Comparison of ENCODE assay signal across 14 mouse cellular contexts in the genomic region with DNA sequence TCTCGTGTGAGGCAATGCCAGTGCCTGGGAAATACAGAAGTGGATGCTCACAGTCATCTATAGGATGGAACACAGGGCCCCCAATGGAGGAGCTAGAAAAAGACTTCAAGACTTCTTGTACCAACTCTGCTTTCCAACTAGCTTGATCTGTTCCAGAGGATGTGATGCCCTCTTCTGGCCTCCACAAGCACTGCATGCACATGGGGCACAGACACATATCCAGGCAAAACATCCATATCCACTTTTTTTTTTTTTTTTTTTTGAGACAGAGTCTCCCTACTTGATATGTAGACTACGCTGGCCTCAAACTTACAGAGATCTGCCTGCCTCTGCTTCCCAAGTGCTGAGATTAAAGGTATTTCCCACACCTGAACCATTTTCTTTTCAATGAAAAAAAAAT. TPM values are rescaled to one million over a fixed set of nuclear protein-coding genes. Genes with fewer than 3 reads are reported as not detected.
DNase-seq lines count a peak whose midpoint lies in the region; ATAC-seq and TF ChIP-seq lines count a peak whose summit lies in the region.
"Had no signal": no experiment of that assay in that cellular context is flagged by ENCODE, and none has a peak within 500 bp of the region (broad histone marks: within the 10 kb centered on the region; RNA-seq: fewer than 3 reads in every experiment).

No protein-coding gene starts in this region.

- H3K27ac ChIP-seq in ES-E14 (ENCODE audit: insufficient read depth, low read depth, low read length, poor library complexity, severe bottlenecking): no peak overlapping the region
- no peak overlapping the region for H3K27ac ChIP-seq in lung, postnatal 0 days (ENCODE audit: low read length)
- no peak overlapping the region for H3K27ac ChIP-seq in midbrain, embryonic 14.5 days (replicated peaks; ENCODE audit: low read depth, low read length)
- H3K27ac ChIP-seq: forebrain, embryonic 13.5 days; neural tube, embryonic 13.5 days had no signal

- no peaks in the 10 kb centered on the region for H3K4me1 ChIP-seq in lung, adult 2 months (ENCODE audit: control insufficient read depth, insufficient read depth, low read length)
- H3K4me1 ChIP-seq in ES-E14 (ENCODE audit: control insufficient read depth in 2 of 2, insufficient read depth in 2 of 2, low read length in 2 of 2, poor library complexity in 1 of 2): no peaks in the 10 kb centered on the region
- no peaks in the 10 kb centered on the region for H3K4me1 ChIP-seq in lung, postnatal 0 days (ENCODE audit: insufficient read depth, low read depth, low read length)
- H3K4me1 ChIP-seq in midbrain, embryonic 14.5 days (ENCODE audit: control insufficient read depth, insufficient read depth, low read length): no peaks in the 10 kb centered on the region
- H3K4me1 ChIP-seq: forebrain, embryonic 13.5 days; megakaryocyte, embryonic 14.5 days; neural tube, embryonic 13.5 days had no signal

- ATAC-seq in lung, postnatal 0 days: no peak
- ATAC-seq in midbrain, embryonic 14.5 days (ENCODE audit: low FRiP score, low TSS enrichment): no peak
- ATAC-seq: forebrain, embryonic 13.5 days; hindbrain, embryonic 16.5 days had no signal

- no peak overlapping the region for H3K9ac ChIP-seq in ES-E14 (ENCODE audit: insufficient read depth, low read depth, low read length, poor library complexity, severe bottlenecking)
- no peak overlapping the region for H3K9ac ChIP-seq in lung, postnatal 0 days (replicated peaks; ENCODE audit: low read depth)
- no peak overlapping the region for H3K9ac ChIP-seq in midbrain, embryonic 14.5 days (replicated peaks; ENCODE audit: low read length)
- H3K9ac ChIP-seq: forebrain, embryonic 13.5 days; neural tube, embryonic 13.5 days had no signal

- H3K4me3 ChIP-seq in lung, adult 2 months (replicated peaks; ENCODE audit: extremely low read depth, low read depth, low read length): no peak overlapping the region
- H3K4me3 ChIP-seq in ES-E14 (ENCODE audit: insufficient read depth in 1 of 2, low read depth in 1 of 2, low read length in 2 of 2, poor library complexity in 1 of 2, severe bottlenecking in 1 of 2): no peak overlapping the region
- no peak overlapping the region for H3K4me3 ChIP-seq in lung, postnatal 0 days (ENCODE audit: low read depth, low read length)
- H3K4me3 ChIP-seq in midbrain, embryonic 14.5 days (replicated peaks; ENCODE audit: low read depth, low read length): no peak overlapping the region
- H3K4me3 ChIP-seq: forebrain, embryonic 13.5 days; megakaryocyte, embryonic 14.5 days; neural tube, embryonic 13.5 days had no signal

- no peaks in the 10 kb centered on the region for H3K9me3 ChIP-seq in ES-E14 (ENCODE audit: control insufficient read depth, insufficient read depth, low read depth, low read length)
- H3K9me3 ChIP-seq in lung, postnatal 0 days (ENCODE audit: low read length): no peaks in the 10 kb centered on the region
- no peaks in the 10 kb centered on the region for H3K9me3 ChIP-seq in midbrain, embryonic 14.5 days (ENCODE audit: control insufficient read depth, low read length)
- H3K9me3 ChIP-seq: forebrain, embryonic 13.5 days; megakaryocyte, embryonic 14.5 days; neural tube, embryonic 13.5 days had no signal

- H3K4me2 ChIP-seq in lung, postnatal 0 days (replicated peaks; ENCODE audit: low read depth, low read length): no peak overlapping the region
- H3K4me2 ChIP-seq in midbrain, embryonic 14.5 days (ENCODE audit: low read length): no peak overlapping the region
- H3K4me2 ChIP-seq: forebrain, embryonic 13.5 days; neural tube, embryonic 13.5 days had no signal

- H3K27me3 ChIP-seq in lung, postnatal 0 days (replicated peaks; ENCODE audit: insufficient read depth, low read length): no peaks in the 10 kb centered on the region
- no peaks in the 10 kb centered on the region for H3K27me3 ChIP-seq in midbrain, embryonic 14.5 days (ENCODE audit: control insufficient read depth, insufficient read depth, low read length)
- H3K27me3 ChIP-seq: forebrain, embryonic 13.5 days; neural tube, embryonic 13.5 days had no signal

- in situ Hi-C loops in ES-E14 (cut with MboI; ENCODE audit: low sequenced_read_pairs in 2 of 2, unreplicated experiment in 2 of 2): loop anchor here in 1 of 2 experiments (10.0 kb wide), 1 partner anchor 140 kb away; no protein-coding TSS in a partner anchor

- 0 out of 2 replicates have a peak, but pooled peaks have one; percentile 19 for TF ChIP-seq CTCF in lung, adult 2 months (IDR thresholded peaks at IDR 0.05; ENCODE audit: insufficient read depth, low read length)
- peak; percentile 55 for TF ChIP-seq CTCF in lung, postnatal 0 days (IDR thresholded peaks at IDR 0.05)

- 100% methylated on average over 2 of the region's 2 CpGs for WGBS in lung, adult 2 months
- WGBS in lung, postnatal 0 days: 90% methylated on average over 2 of the region's 2 CpGs
- whole genome bisulfite sequencing in midbrain, embryonic 14.5 days: 91% methylated on average over 2 of the region's 2 CpGs

- no peak for TF ChIP-seq EP300 in lung, postnatal 0 days (IDR thresholded peaks at IDR 0.05)

- no peak for TF ChIP-seq POLR2A in lung, adult 2 months (IDR thresholded peaks at IDR 0.05; ENCODE audit: borderline replicate concordance, extremely low read depth, low read depth, low read length)

- H3K36me3 ChIP-seq in ES-E14 (ENCODE audit: control insufficient read depth, insufficient read depth, low read length, poor library complexity, severe bottlenecking): no peaks in the 10 kb centered on the region
- H3K36me3 ChIP-seq in lung, postnatal 0 days (ENCODE audit: insufficient read depth, low read length): no peaks in the 10 kb centered on the region
- H3K36me3 ChIP-seq in midbrain, embryonic 14.5 days (ENCODE audit: control insufficient read depth, insufficient read depth, low read length): no peaks in the 10 kb centered on the region
- H3K36me3 ChIP-seq: neural tube, embryonic 13.5 days had no signal

- DNase-seq in lung, adult 2 months: no peak
- no peak for DNase-seq in lung, adult 18-20 months
- DNase-seq in ES-E14 (ENCODE audit: low read depth, low spot score): peak; percentile 39
- peak; percentile 79 for DNase-seq in ZHBTc4 (ENCODE audit: low read depth, low spot score)
- DNase-seq in lung, postnatal 0 days (ENCODE audit: low spot score): no peak
- no peak for DNase-seq in right cerebral cortex, adult 2 months (ENCODE audit: low spot score in 2 of 2)
- DNase-seq in layer of hippocampus, adult 9-11 months: no peak
- DNase-seq in midbrain, embryonic 14.5 days: no peak
- DNase-seq: adrenal gland, postnatal 14 days; heart, adult 11 months had no signal

TF ChIP-seq in ES-E14, 5 proteins besides CTCF, POLR2A, EP300 and RAD21:
- TF ChIP-seq MAFK (IDR thresholded peaks at IDR 0.05; ENCODE audit: insufficient read depth, low read depth, low read length) (no peak), ZNF384 (IDR thresholded peaks at IDR 0.05; ENCODE audit: low read depth, low read length) (peak; percentile 94), CHD2 (IDR thresholded peaks at IDR 0.05; ENCODE audit: low read depth, low read length) (no peak), ZC3H11A (IDR thresholded peaks at IDR 0.05; ENCODE audit: borderline replicate concordance, low read depth, low read length) (peak; percentile 81), HCFC1 (IDR thresholded peaks at IDR 0.05; ENCODE audit: borderline replicate concordance, insufficient read depth, low read length) (no peak)

RNA-seq across cellular contexts. Expression of a gene that starts 32.0 kb away (rescaled TPM):
- 8.7 and 13.1 TPM in 2 replicates for polyA plus RNA-seq in lung, adult 2 months (2012; rRNA removed)
- total RNA-seq in ES-E14 (2012; rRNA removed): 0.74 and 1.3 TPM in 2 replicates
- 6.0 and 8.2 TPM in 2 replicates for polyA plus RNA-seq in lung, postnatal 0 days (2015; fragmentation: Nextera tagmentation; extraction: Ambion mirVana)
- 1.4 and 3.0 TPM in 2 replicates for polyA plus RNA-seq in midbrain, embryonic 14.5 days (2014; fragmentation: Nextera tagmentation; extraction: Ambion mirVana)

RNA-seq across cellular contexts. Expression of a gene that starts 41.4 kb away (rescaled TPM):
- 7.2 and 7.4 TPM in 2 replicates for polyA plus RNA-seq in lung, adult 2 months (2012; rRNA removed)
- 45.3 and 52.3 TPM in 2 replicates for total RNA-seq in ES-E14 (2012; rRNA removed)
- polyA plus RNA-seq in lung, postnatal 0 days (2015; fragmentation: Nextera tagmentation; extraction: Ambion mirVana): 17.9 and 21.2 TPM in 2 replicates
- 40.9 and 48.4 TPM in 2 replicates for polyA plus RNA-seq in midbrain, embryonic 14.5 days (2014; fragmentation: Nextera tagmentation; extraction: Ambion mirVana)

Comparison
In these comparisons a context has a peak if more than half of its experiments do, and no peak if none do; other contexts are left out.
1. DNase-seq: peak in ES-E14 (single experiment) and ZHBTc4 (single experiment); none in lung, adult 2 months (single experiment), lung, adult 18-20 months (0 of 2), lung, postnatal 0 days (single experiment), right cerebral cortex, adult 2 months (0 of 2), layer of hippocampus, adult 9-11 months (single experiment) and midbrain, embryonic 14.5 days (single experiment).